Mouse (Mus musculus): ENCODE data around the gene Fam172a.
A peak's percentile ranks its signal among the peaks of the same experiment; 100 is the strongest.

Gene Fam172a

GRCm38 (mm10) chr13:78110648-78111047 lies 408.8 kb downstream of the Fam172a start:
- DNase-seq: no peak

- no peak for DNase-seq
Measured at GRCm38 (mm10) chr13:78113978-78114377, 412.1 kb downstream of the Fam172a start.

- DNase-seq: no peak
Measured at GRCm38 (mm10) chr13:78118715-78119114, 416.9 kb downstream of the Fam172a start.

- DNase-seq: no peak
Measured at GRCm38 (mm10) chr13:78121991-78122390, 420.2 kb downstream of the Fam172a start.

GRCm38 (mm10) chr13:78123911-78124426 lies 422.1 kb downstream of the Fam172a start:
- no peak for DNase-seq

- DNase-seq: no peak
Measured at GRCm38 (mm10) chr13:78157465-78157864, 455.6 kb downstream of the Fam172a start.

GRCm38 (mm10) chr13:78162149-78162548 lies 460.3 kb downstream of the Fam172a start:
- DNase-seq: no peak

GRCm38 (mm10) chr13:78163087-78163958 lies 461.5 kb downstream of the Fam172a start:
- DNase-seq: peak; percentile 47

GRCm38 (mm10) chr13:78164941-78165340 lies 463.1 kb downstream of the Fam172a start:
- no peak for DNase-seq

GRCm38 (mm10) chr13:78168166-78168565 lies 466.3 kb downstream of the Fam172a start:
- DNase-seq: no peak

- no peak for DNase-seq
Measured at GRCm38 (mm10) chr13:78171320-78171719, 469.5 kb downstream of the Fam172a start.

GRCm38 (mm10) chr13:78171984-78172636 lies 470.3 kb downstream of the Fam172a start:
- DNase-seq: no peak

- DNase-seq: no peak
Measured at GRCm38 (mm10) chr13:78172861-78173260, 471.0 kb downstream of the Fam172a start.

GRCm38 (mm10) chr13:78174191-78174590 lies 472.4 kb downstream of the Fam172a start:
- DNase-seq: no peak

GRCm38 (mm10) chr13:78174891-78175290 lies 473.1 kb downstream of the Fam172a start:
- DNase-seq: no peak

GRCm38 (mm10) chr13:78175821-78176380 lies 474.1 kb downstream of the Fam172a start:
- DNase-seq: peak; percentile 31

GRCm38 (mm10) chr13:78177381-78177950 lies 475.6 kb downstream of the Fam172a start:
- DNase-seq: no peak

GRCm38 (mm10) chr13:78178021-78178420 lies 476.2 kb downstream of the Fam172a start:
- DNase-seq: no peak

- DNase-seq: no peak
Measured at GRCm38 (mm10) chr13:78178771-78179170, 476.9 kb downstream of the Fam172a start.

GRCm38 (mm10) chr13:78179312-78180097 lies 477.7 kb downstream of the Fam172a start:
- no peak for DNase-seq

- DNase-seq: no peak
Measured at GRCm38 (mm10) chr13:78180261-78180660, 478.4 kb downstream of the Fam172a start.
